Mouse (Mus musculus) erythroblast, embryonic 14.5 days (primary cell): ENCODE data around the gene C1qtnf1. TPM values are rescaled to one million over a fixed set of nuclear protein-coding genes. Genes with fewer than 3 reads are reported as not detected.

Experiments
- H3K27me3 ChIP-seq: 2 replicates; pipeline ENCODE4 v1.6.1; 2012; ENCODE audit warnings: inconsistent platforms; ENCODE audit not compliant: control insufficient read depth
- H3K36me3 ChIP-seq: 2 replicates; pipeline ENCODE4 v1.6.1; 2012; ENCODE audit warnings: mild to moderate bottlenecking, inconsistent platforms; ENCODE audit not compliant: control insufficient read depth
- H3K4me1 ChIP-seq: 2 replicates; pipeline ENCODE4 v1.6.1; 2012; ENCODE audit warnings: inconsistent platforms; ENCODE audit not compliant: control insufficient read depth
- H3K4me3 ChIP-seq: replicated peaks from 2 replicates; pipeline ENCODE3; 2012; ENCODE audit warnings: moderate library complexity, mild to moderate bottlenecking, inconsistent platforms
- H3K9me3 ChIP-seq: 2 replicates; pipeline ENCODE4 v1.6.1; 2012; ENCODE audit warnings: low read length, inconsistent platforms, mixed read lengths; ENCODE audit not compliant: control insufficient read depth
- GATA1 ChIP-seq: IDR thresholded peaks from 2 replicates; pipeline ENCODE4 v1.6.1; 2012; ENCODE audit warnings: low read length, inconsistent platforms, mixed read lengths
- TAL1 ChIP-seq: IDR thresholded peaks from 3 replicates; pipeline ENCODE4 v1.6.1; 2012; ENCODE audit warnings: low read length, inconsistent platforms, mixed read lengths
- polyA plus RNA-seq: library from polyadenylated mRNA; stranded (reverse); fragments of >175 nt; gene quantifications from 2 replicates; pipeline ENCODE4 v1.2.3, GENCODE M21; 2012

The C1qtnf1 gene
- polyA plus RNA-seq, 1 experiment, result not detected

GRCm38 (mm10) chr11:118496066-118496689 lies 68.2 kb downstream of the C1qtnf1 start:
- no peaks in the 10 kb centered on the region for H3K36me3 ChIP-seq
- no peaks in the 10 kb centered on the region for H3K4me1 ChIP-seq
- TF ChIP-seq TAL1 (no peak), GATA1 (no peak)
- peaks cover 5% of the 10 kb centered on the region; the same call in 1 of the 2 replicates for H3K27me3 ChIP-seq
- H3K4me3 ChIP-seq, result no peak overlapping the region
- no peaks in the 10 kb centered on the region for H3K9me3 ChIP-seq

Other genes with a start within 250 kb of the C1qtnf1 start
- gene Cyth1, start 179.6 kb upstream of the C1qtnf1 start, polyA plus RNA-seq, result 0.07 and 0.14 TPM in 2 replicates
- 0.37 and 0.53 TPM in 2 replicates for gene Usp36, start 138.0 kb upstream of the C1qtnf1 start, polyA plus RNA-seq
- not detected in 2 replicates for gene Cep295nl, start 85.7 kb upstream of the C1qtnf1 start, polyA plus RNA-seq
- gene Timp2, start 72.5 kb upstream of the C1qtnf1 start, polyA plus RNA-seq, result 0.05 and 0.13 TPM in 2 replicates
- 0.08 and 0.23 TPM in 2 replicates for gene Lgals3bp, start 26.1 kb upstream of the C1qtnf1 start, polyA plus RNA-seq
- 1.3 and 1.5 TPM in 2 replicates for gene Cant1, start 9.1 kb upstream of the C1qtnf1 start, polyA plus RNA-seq
- 0.73 and 0.91 TPM in 2 replicates for gene Engase, start 48.6 kb downstream of the C1qtnf1 start, polyA plus RNA-seq